Mouse (Mus musculus) erythroblast, embryonic 14.5 days (primary cell): ENCODE measurements around the gene Cfd.

Experiments used
- GATA1 ChIP-seq: IDR thresholded peaks from 2 replicates; pipeline ENCODE4 v1.6.1; 2012; ENCODE audit warnings: low read length, inconsistent platforms, mixed read lengths
- TAL1 ChIP-seq: IDR thresholded peaks from 3 replicates; pipeline ENCODE4 v1.6.1; 2012; ENCODE audit warnings: low read length, inconsistent platforms, mixed read lengths

GRCm38 (mm10) chr10:79912412-79912811 lies 21.8 kb downstream of the Cfd start:
- TF ChIP-seq GATA1 (no peak), TAL1 (no peak)
